Mouse (Mus musculus) liver, embryonic 13.5 days (tissue): Measurements from ENCODE around the gene Mr1. TPM values are rescaled to one million over a fixed set of nuclear protein-coding genes. Genes with fewer than 3 reads are reported as not detected.

Experiments
- ATAC-seq: fragments of 200-750 bp; cut with Nextera tagmentation; 2 replicates; pipeline ENCODE4 v1.8.0; 2017; ENCODE audit warnings: low read depth, mild to moderate bottlenecking, moderate number of reproducible peaks, moderate library complexity
- DNase-seq: peaks from one replicate; pipeline ENCODE4 v3.0.0; 2022
- H3K27ac ChIP-seq: fragments of 300-500 bp; sonication (generic); 2 replicates; pipeline ENCODE4 v1.5.1; 2015; ENCODE audit warnings: moderate library complexity, mild to moderate bottlenecking, inconsistent platforms
- H3K27me3 ChIP-seq: fragments of 300-500 bp; sonication (generic); 2 replicates; pipeline ENCODE4 v1.6.1; 2015; ENCODE audit warnings: mild to moderate bottlenecking, inconsistent platforms
- H3K36me3 ChIP-seq: fragments of 300-500 bp; sonication (generic); 2 replicates; pipeline ENCODE4 v1.6.1; 2015; ENCODE audit warnings: mild to moderate bottlenecking, inconsistent platforms
- H3K4me1 ChIP-seq: fragments of 300-500 bp; sonication (generic); replicated peaks from 2 replicates; pipeline ENCODE4 v1.6.1; 2015; ENCODE audit warnings: inconsistent platforms
- H3K4me2 ChIP-seq: fragments of 300-500 bp; sonication (generic); 2 replicates; pipeline ENCODE4 v1.6.1; 2015; ENCODE audit warnings: inconsistent platforms, mild to moderate bottlenecking, moderate library complexity
- H3K4me3 ChIP-seq: fragments of 300-500 bp; sonication (generic); replicated peaks from 2 replicates; pipeline ENCODE4 v1.5.1; 2015; ENCODE audit warnings: mild to moderate bottlenecking, inconsistent platforms
- H3K9ac ChIP-seq: fragments of 300-500 bp; sonication (generic); 2 replicates; pipeline ENCODE4 v1.6.1; 2015; ENCODE audit warnings: mild to moderate bottlenecking, inconsistent platforms
- H3K9me3 ChIP-seq: fragments of 300-500 bp; sonication (generic); replicated peaks from 2 replicates; pipeline ENCODE4 v1.6.1; 2016; ENCODE audit warnings: inconsistent platforms
- WGBS: fragments of 180-500 bp; shearing (Covaris S2); methylation state at CpG from one replicate; pipeline ENCODE4 v1.1.7; 2015; ENCODE audit not compliant: insufficient replicate concordance; 5-methylcytosine and 5-hydroxymethylcytosine counted together
- polyA plus RNA-seq: library from polyadenylated mRNA; unstranded; fragments of >200 nt; fragmentation: Nextera tagmentation; extraction: Ambion mirVana; gene quantifications from 2 replicates; pipeline ENCODE4 v1.2.1, GENCODE M21; 2015

Gene Mr1
- polyA plus RNA-seq, 1 experiment from 2014 or later: 0.37 TPM

DNA sequence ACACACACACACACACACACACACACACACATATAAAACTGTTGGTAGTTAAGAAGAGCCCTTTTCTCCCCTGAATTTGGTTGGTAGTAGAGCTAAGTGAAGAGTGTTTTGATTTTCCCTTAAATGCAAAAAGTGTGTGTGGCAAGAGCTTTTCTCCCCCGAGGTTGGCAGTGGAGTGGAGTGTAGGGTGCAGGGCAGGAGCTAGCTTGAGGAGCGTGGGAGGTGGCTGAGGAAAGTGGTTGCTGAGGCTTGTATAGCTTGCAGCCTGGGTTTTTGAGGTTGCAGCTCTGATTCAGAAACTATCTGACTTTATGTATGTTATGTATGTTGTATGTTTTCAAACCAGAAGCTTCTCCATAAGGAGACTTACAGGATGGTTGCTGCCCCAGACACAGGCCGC is 20.8 kb upstream of the Mr1 start:
- ATAC-seq (no peak), DNase-seq (no peak)
- Histone ChIP-seq H3K4me2 (no peak overlapping the region), H3K27me3 (no peaks in the 10 kb centered on the region), H3K9ac (no peak overlapping the region), H3K9me3 (no peaks in the 10 kb centered on the region), H3K4me1 (peaks cover 14% of the 10 kb centered on the region), H3K27ac (no peak overlapping the region), H3K36me3 (no peaks in the 10 kb centered on the region), H3K4me3 (no peak overlapping the region)
- 64% methylated on average over 3 of the region's 3 CpGs for WGBS

DNA sequence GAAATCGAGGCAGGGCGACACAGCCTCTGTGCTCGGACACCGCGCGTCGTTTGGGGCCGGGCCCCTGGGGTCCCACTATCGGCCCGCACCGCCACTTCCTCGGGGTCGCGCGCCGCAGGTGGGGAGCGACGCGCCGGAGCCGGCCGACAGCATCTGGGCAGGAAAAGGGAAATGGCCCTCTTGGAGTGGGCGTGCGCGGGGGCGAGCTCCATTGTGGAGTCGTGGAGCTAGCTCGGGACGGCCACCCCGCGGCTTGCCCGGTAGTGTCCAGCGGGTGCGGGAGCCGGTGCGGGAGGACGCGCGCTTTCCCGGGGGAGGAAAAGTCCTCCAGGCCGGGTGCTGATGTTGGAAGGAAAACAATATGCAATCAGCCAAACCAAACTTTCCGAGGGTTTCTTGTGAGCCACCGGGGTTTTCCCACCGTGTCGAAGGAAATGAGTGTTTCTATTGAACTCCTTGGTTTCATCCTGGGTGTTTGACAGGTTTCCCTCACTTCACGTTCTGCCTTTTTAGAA is 12.4 kb upstream of the Mr1 start:
- Histone ChIP-seq H3K9me3 (no peaks in the 10 kb centered on the region), H3K9ac (peak overlapping the region; percentile 92), H3K27ac (peak overlapping the region; percentile 62), H3K27me3 (no peaks in the 10 kb centered on the region), H3K4me3 (peak overlapping the region; percentile 97), H3K36me3 (no peaks in the 10 kb centered on the region), H3K4me2 (peak overlapping the region; percentile 91), H3K4me1 (peaks cover 37% of the 10 kb centered on the region)
- ATAC-seq (no peak; the same call in none of the 2 replicates), DNase-seq (peak; percentile 31)
- WGBS: under 1% methylated on average over 46 of the region's 46 CpGs

DNA sequence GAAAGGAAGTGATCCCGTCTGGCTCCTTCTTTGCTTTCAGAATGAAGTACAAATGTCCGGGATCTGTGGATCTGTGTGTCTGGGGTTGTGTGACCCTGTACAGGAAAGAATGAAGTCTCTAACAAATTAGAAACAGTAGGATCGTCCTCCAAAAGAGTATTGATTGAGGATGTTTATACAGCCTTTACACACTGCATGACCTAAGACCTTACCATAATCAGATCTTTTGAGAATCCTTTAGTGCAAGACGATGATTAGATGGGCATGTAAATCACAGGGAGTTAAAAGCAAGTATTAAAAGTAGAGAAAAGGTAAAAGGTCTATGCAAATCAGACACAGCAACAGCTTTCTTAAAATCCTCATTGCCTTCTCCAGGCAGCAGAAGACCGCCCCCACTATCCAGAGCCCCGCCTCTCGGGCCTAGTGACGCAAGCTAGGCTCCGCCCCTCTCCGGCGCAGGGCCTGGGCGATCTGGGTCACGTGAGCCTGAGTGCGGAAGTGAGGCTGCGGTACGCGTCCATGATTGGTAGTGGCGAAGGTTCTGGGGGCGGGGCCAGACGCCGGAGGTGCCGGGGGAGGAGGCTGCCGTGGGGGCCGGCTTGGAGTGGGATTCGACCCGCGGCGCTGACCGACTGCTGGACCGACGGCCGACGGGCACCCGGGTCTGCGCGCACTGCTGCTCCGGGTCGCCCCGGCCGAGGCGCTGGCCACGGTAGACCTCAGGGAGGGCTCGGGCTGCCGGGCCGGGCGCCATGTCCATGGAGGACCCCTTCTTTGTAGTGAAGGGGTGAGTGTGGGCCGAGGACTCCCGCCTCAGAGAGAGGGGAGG is 11.7 kb upstream of the Mr1 start, which contains the start of gene Stx6:
Gene Stx6, plus strand, starts transcription at position 575 of the 829 bp plus-strand sequence.
- Histone ChIP-seq H3K4me1 (peaks cover 30% of the 10 kb centered on the region), H3K9me3 (no peaks in the 10 kb centered on the region), H3K27ac (peak within 1 kb of the TSS; percentile 62), H3K4me2 (peak within 1 kb of the TSS; percentile 91), H3K4me3 (peak within 1 kb of the TSS; percentile 97), H3K27me3 (no peaks in the 10 kb centered on the region), H3K9ac (peak within 1 kb of the TSS; percentile 92), H3K36me3 (no peaks in the 10 kb centered on the region)
- WGBS: 3% methylated on average over 48 of the region's 48 CpGs
- DNase-seq: peak; percentile 99
- ATAC-seq: peak; percentile 99

DNA sequence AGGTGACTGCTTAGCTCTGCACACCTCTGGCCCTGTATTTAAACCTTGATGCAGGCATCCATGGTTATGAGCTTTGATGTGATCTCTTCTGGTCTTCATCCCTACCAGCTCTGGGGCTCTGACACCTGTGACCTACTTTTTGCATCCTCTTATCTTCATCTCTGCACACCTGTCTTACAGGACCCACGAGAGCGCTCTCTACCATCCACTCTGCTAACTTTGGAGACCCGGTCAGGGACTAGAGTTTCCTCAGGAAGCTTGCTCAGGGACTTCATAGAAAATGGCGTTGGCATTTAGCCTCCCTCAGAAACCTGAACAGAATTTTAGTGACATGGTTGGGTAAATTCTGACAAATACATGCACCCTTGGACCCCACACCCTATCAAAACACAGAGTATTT is 7.3 kb upstream of the Mr1 start:
- ATAC-seq (no peak), DNase-seq (no peak)
- Histone ChIP-seq H3K4me3 (no peak overlapping the region), H3K9ac (no peak overlapping the region), H3K36me3 (no peaks in the 10 kb centered on the region), H3K27ac (no peak overlapping the region), H3K9me3 (no peaks in the 10 kb centered on the region), H3K27me3 (no peaks in the 10 kb centered on the region), H3K4me1 (peaks cover 10% of the 10 kb centered on the region), H3K4me2 (no peak overlapping the region)
- 62% methylated on average over 4 of the region's 4 CpGs for WGBS

DNA sequence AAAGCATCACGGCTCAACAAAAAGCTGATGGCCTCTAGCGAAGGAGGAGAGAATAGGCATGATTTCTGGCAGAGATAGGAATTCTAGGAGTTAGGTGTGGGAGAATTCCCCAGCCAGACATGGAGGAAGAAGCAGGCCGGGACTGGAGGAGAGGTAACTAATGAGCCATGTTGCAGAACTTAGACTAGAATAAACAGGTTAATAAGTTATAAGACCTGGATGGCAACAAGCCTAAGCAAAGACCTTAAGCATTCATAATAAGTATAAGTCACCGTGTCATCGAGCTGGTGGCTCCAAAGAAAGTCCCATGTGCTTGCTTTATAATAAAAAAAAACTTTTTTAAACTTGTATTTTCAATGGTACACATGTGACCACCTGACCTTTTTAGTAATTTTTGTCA is 4.2 kb upstream of the Mr1 start:
- Histone ChIP-seq H3K9ac (no peak overlapping the region), H3K27me3 (no peaks in the 10 kb centered on the region), H3K4me3 (no peak overlapping the region), H3K27ac (no peak overlapping the region), H3K4me2 (no peak overlapping the region), H3K9me3 (no peaks in the 10 kb centered on the region), H3K36me3 (no peaks in the 10 kb centered on the region), H3K4me1 (0 out of 2 replicates have a peak, but pooled peaks cover 3% of the 10 kb centered on the region)
- DNase-seq: no peak
- no peak for ATAC-seq
- WGBS: 68% methylated on average over 5 of the region's 5 CpGs

DNA sequence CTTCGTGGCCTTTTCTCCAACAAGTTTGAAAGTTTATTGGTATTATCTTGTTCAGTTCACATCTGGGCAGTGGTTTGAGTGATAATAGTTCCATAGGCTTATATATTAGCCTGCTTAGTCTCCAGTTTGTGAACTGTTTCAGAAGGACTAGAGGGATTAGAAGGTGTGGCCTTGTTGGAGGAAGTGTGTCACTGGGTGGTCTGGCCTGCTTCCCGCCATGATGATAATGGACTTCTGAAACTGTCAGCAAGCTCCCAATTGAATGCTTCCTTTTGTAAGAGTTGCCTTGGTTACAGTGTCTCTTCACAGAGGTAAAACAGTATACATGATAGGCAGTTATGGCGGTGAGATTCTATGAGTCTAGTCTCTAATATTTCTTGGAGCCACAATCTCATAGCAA is 2.8 kb upstream of the Mr1 start:
- Histone ChIP-seq H3K4me2 (no peak overlapping the region), H3K9ac (no peak overlapping the region), H3K9me3 (no peaks in the 10 kb centered on the region), H3K4me3 (no peak overlapping the region), H3K27ac (no peak overlapping the region), H3K27me3 (no peaks in the 10 kb centered on the region), H3K36me3 (no peaks in the 10 kb centered on the region), H3K4me1 (peaks cover 5% of the 10 kb centered on the region; the same call in 1 of the 2 replicates)
- ATAC-seq (no peak), DNase-seq (no peak)
- 68% methylated on average over 3 of the region's 3 CpGs for WGBS

DNA sequence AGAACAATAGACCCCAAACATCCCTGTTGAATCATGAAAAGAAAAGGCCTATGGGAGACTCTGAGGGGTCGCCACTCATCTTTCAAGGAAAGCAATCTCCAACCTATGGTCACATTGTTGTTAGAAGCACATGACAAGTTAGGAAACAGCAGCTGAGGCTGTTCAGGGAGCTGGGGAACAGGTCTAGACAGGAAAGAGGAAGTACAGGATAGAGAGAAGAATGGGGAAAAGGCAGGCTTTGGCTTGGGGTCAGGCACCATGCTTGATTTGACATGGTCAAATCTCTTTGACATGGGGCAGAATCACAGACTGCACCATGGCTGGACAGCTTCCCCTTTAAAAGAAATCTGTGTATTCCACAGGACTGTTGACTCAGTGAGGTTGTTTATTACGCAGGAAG is 614 bp upstream of the Mr1 start:
- WGBS: 63% methylated on average over 2 of the region's 2 CpGs
- ATAC-seq: no peak
- Histone ChIP-seq H3K9me3 (no peaks in the 10 kb centered on the region), H3K27ac (no peak overlapping the region), H3K36me3 (no peaks in the 10 kb centered on the region), H3K9ac (no peak overlapping the region), H3K4me1 (peaks cover 5% of the 10 kb centered on the region; the same call in 1 of the 2 replicates), H3K27me3 (no peaks in the 10 kb centered on the region), H3K4me2 (no peak overlapping the region), H3K4me3 (no peak overlapping the region)
- no peak for DNase-seq

DNA sequence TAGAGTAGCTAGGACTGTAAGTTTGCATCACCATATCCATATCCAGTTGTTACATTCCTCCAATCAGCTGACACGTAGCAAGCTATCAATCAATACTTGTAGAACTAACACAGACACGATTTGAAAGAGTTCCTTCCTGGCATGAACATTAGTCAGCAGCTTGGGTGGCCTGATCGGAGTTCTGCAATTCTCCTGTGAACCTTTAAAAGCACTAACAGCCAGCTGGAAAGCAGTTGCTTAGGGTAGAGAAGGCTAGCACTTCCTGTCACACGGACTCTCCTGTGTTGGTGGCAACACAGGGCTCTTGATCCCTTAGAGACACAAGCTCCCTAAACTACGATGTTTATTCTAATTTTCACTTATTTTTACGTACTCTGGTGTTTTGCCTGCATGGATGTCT is 994 bp downstream of the Mr1 start:
- no peak for ATAC-seq
- H3K27me3 ChIP-seq: no peaks in the 10 kb centered on the region
- peak overlapping the region; percentile 30; the same call in 1 of the 2 replicates for H3K4me2 ChIP-seq
- no peaks in the 10 kb centered on the region for H3K36me3 ChIP-seq
- H3K9ac ChIP-seq: no peak overlapping the region
- H3K9me3 ChIP-seq: no peaks in the 10 kb centered on the region
- no peak overlapping the region for H3K4me3 ChIP-seq
- no peak overlapping the region for H3K27ac ChIP-seq
- H3K4me1 ChIP-seq: peaks cover 5% of the 10 kb centered on the region; the same call in 1 of the 2 replicates
- no peak for DNase-seq
- 28% methylated on average over 6 of the region's 6 CpGs for WGBS

DNA sequence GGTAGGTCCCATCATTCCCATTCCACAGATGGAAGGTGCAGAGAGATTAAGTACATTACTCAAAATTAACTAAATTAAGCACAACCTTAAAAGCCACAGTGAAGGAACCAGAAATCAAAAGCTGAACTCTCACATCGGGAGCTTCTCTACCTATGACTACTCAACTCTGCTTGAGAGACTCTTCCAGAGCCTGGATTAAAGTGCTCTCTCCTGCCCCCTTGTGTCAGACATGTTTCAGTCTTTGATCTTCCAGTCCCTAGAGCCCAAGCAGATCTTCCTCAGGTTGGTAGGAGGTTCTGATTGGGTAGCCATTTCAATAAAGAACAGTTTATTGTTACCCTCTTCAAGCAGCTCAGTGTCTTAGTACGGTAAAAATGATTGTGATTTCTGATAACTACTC is 6.5 kb downstream of the Mr1 start:
- no peak overlapping the region for H3K4me2 ChIP-seq
- 0 out of 2 replicates have a peak, but pooled peaks cover 2% of the 10 kb centered on the region for H3K4me1 ChIP-seq
- ATAC-seq (no peak), DNase-seq (peak; percentile 46)
- no peak overlapping the region for H3K27ac ChIP-seq
- no peak overlapping the region for H3K9ac ChIP-seq
- H3K27me3 ChIP-seq: no peaks in the 10 kb centered on the region
- H3K9me3 ChIP-seq: no peaks in the 10 kb centered on the region
- no peaks in the 10 kb centered on the region for H3K36me3 ChIP-seq
- no peak overlapping the region for H3K4me3 ChIP-seq
- 42% methylated on average over 2 of the region's 2 CpGs for WGBS

DNA sequence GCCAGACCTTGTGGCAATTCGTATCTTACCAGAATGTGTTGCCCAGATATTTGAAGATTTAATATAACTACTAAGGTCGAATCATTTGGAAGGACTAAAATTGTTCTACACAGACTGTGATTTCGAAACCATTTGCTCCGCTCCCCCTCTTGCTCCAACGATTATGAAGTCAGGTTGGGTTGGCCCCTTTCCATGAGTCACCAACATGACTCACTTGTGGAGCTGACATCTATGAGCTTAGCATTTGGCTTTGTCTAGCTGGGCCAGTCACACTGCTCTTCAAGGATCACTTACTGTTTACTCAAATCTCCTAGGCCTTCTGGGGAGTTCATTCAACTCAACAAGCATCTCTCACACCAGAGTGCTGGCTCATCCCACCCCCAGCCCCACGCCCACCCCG is 7.8 kb downstream of the Mr1 start:
- no peaks in the 10 kb centered on the region for H3K36me3 ChIP-seq
- H3K9me3 ChIP-seq: no peaks in the 10 kb centered on the region
- ATAC-seq (no peak), DNase-seq (no peak)
- WGBS: 60% methylated on average over 7 of the region's 7 CpGs
- no peak overlapping the region for H3K27ac ChIP-seq
- H3K27me3 ChIP-seq: no peaks in the 10 kb centered on the region
- H3K4me3 ChIP-seq: no peak overlapping the region
- no peak overlapping the region for H3K4me2 ChIP-seq
- no peaks in the 10 kb centered on the region for H3K4me1 ChIP-seq
- H3K9ac ChIP-seq: no peak overlapping the region

DNA sequence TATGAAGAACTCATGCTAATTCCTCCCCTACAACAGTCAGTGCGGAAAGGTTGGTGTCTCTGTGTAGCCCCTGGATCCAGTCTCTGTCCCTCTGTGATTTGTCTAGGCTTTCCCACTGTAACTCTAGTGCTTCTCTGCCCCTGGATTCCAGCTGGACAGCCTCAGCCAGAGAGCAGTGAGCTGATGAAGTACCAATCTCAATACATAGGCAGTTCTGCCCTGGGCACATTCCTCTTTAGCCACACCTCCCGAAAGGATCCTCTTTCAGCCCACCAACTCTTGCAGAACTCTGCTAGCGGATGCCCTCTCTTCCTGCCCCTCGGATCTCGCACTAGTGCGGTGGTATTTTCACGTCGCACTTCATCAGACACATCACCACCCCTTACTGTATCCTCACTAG is 11.7 kb downstream of the Mr1 start:
- no peaks in the 10 kb centered on the region for H3K27me3 ChIP-seq
- WGBS: 45% methylated on average over 8 of the region's 8 CpGs
- no peaks in the 10 kb centered on the region for H3K9me3 ChIP-seq
- no peaks in the 10 kb centered on the region for H3K36me3 ChIP-seq
- no peaks in the 10 kb centered on the region for H3K4me1 ChIP-seq
- H3K9ac ChIP-seq: no peak overlapping the region
- H3K27ac ChIP-seq: no peak overlapping the region
- DNase-seq (no peak), ATAC-seq (no peak)
- H3K4me2 ChIP-seq: no peak overlapping the region
- H3K4me3 ChIP-seq: no peak overlapping the region
